Mouse (Mus musculus): ENCODE measurements around the gene Ndst2.

GRCm38 (mm10) chr14:20700362-20700761, 34.0 kb downstream of the Ndst2 start:
- no peak for TF ChIP-seq E2F4 (IDR thresholded peaks at IDR 0.05; ENCODE audit: insufficient read depth)
- TF ChIP-seq POLR2A (IDR thresholded peaks at IDR 0.05; ENCODE audit: insufficient read length, low read depth), result no peak
- TF ChIP-seq MAX (IDR thresholded peaks at IDR 0.05; ENCODE audit: low read depth), result no peak
- no peak for TF ChIP-seq CEBPB (IDR thresholded peaks at IDR 0.05; ENCODE audit: insufficient read depth, poor library complexity, severe bottlenecking)
- no peak for TF ChIP-seq POLR2AphosphoS2 (IDR thresholded peaks at IDR 0.05; ENCODE audit: insufficient read length, low read depth)
- no peak for TF ChIP-seq MYOG (IDR thresholded peaks at IDR 0.05; ENCODE audit: control insufficient read depth in 1 of 3, insufficient read depth in 1 of 3, insufficient read length in 2 of 3, low read depth in 2 of 3)

Data from myocyte (in vitro differentiated cells).